Mouse (Mus musculus): ENCODE measurements at regions not wholly inside any gene's neighbourhood (a gene's known extent, or its start where the extent isn't known, plus 50 kb on each side); places are given as distances from the start of the nearest gene placed in this dataset.
A peak's percentile ranks its signal among the peaks of the same experiment; 100 is the strongest.

DNA sequence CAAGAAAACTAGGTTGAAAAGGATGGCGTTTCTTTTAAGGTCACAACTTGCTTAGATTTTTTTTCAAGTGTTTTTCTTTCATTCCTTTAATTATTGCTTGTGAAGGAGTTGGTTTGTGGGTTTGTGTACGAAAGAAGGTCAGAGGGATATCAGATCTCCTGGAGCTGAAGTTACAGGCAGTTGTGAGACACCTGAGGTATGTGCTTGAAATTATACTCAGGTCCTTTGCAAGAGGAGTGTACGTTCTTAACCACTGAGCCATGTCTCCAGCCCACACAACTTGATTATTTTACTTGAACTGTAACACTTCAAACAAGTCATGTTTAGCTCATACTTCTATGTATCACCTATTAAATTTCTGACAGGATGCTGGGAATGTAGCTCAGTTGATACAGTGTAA lies 82.5 kb upstream of the Scg2 start:
- DNase-seq (ENCODE audit: low spot score in 2 of 2) = no peak

DNA sequence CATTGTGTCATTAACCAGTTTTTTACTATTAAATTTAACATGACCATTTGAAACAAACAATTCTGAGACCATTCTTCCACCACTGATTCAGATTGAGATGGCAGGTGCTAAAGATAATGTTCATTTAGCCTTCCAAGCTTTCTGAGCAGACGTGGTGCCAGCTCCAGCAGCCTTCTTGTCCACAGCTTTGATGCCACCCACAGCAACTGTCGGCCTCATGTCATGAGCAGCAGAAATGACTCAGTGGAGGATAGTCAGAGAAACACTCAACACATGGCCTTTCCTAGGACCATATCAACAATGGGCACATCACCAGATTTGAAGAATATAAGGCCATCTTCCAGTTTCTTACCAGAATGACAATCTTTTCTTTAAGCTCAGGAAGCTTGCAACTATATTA lies 65.8 kb upstream of the Scg2 start:
- DNase-seq (ENCODE audit: low spot score in 2 of 2) = peak; percentile 1 to 15

All from layer of hippocampus, adult 18-20 months (tissue).